Mouse (Mus musculus): ENCODE data around the gene Grin2d.

- no peak for TF ChIP-seq CTCF (IDR thresholded peaks at IDR 0.05; ENCODE audit: control insufficient read depth, insufficient read depth, insufficient replicate concordance, low read depth, low read length)
- TF ChIP-seq POLR2A (IDR thresholded peaks at IDR 0.05; ENCODE audit: control insufficient read depth, low read depth, low read length): no peak
Observed at GRCm38 (mm10) chr7:45862804-45863203, 15.4 kb downstream of the Grin2d start.

Data from testis, adult 2 months (tissue).